Mouse (Mus musculus): ENCODE data around the gene Qpctl. TPM values are rescaled to one million over a fixed set of nuclear protein-coding genes. Genes with fewer than 3 reads are reported as not detected.
A peak's percentile ranks its signal among the peaks of the same experiment; 100 is the strongest.

Qpctl gene
- total and polyA plus RNA-seq, 3 experiments, result 2.6 to 6.2 (median 5.9) TPM

GRCm38 (mm10) chr7:19121686-19122085 lies 27.4 kb downstream of the Qpctl start:
- H3K4me1 ChIP-seq (ENCODE audit: insufficient read depth, low read depth, low read length), result peaks cover 24% of the 10 kb centered on the region
- DNase-seq (ENCODE audit: low spot score) (no peak), ATAC-seq (ENCODE audit: extremely low read depth, insufficient number of reproducible peaks, low FRiP score, poor library complexity, severe bottlenecking) (no peak)
- TF ChIP-seq GATA1 (IDR thresholded peaks at IDR 0.05; ENCODE audit: borderline replicate concordance, low read length) (no peak), CTCF (IDR thresholded peaks at IDR 0.05; ENCODE audit: low read depth, low read length) (no peak), TAL1 (conservative IDR thresholded peaks at IDR 0.05; ENCODE audit: low read depth, low read length) (no peak), POLR2AphosphoS5 (IDR thresholded peaks at IDR 0.05; ENCODE audit: insufficient replicate concordance, low read depth, low read length) (no peak), GATA2 (IDR thresholded peaks at IDR 0.05; ENCODE audit: borderline replicate concordance, low read depth, low read length) (no peak)
- no peak overlapping the region for H3K4me3 ChIP-seq (ENCODE audit: low read depth, low read length)
- H3K36me3 ChIP-seq (replicated peaks), result peaks cover 36% of the 10 kb centered on the region
- H3K9me3 ChIP-seq (replicated peaks), result peaks cover 7% of the 10 kb centered on the region
- H3K27me3 ChIP-seq (ENCODE audit: insufficient read depth, low read length), result no peaks in the 10 kb centered on the region; the same call in 1 of the 2 replicates

GRCm38 (mm10) chr7:19119631-19120429 lies 29.3 kb downstream of the Qpctl start, which contains the start of gene Fbxo46:
Gene Fbxo46, plus strand, starts transcription at chr7:19119859.
- H3K4me1 ChIP-seq (ENCODE audit: insufficient read depth, low read depth, low read length), result peaks cover 24% of the 10 kb centered on the region
- no peak for TF ChIP-seq POLR2AphosphoS5 (IDR thresholded peaks at IDR 0.05; ENCODE audit: insufficient replicate concordance, low read depth, low read length)
- TF ChIP-seq GATA1 (IDR thresholded peaks at IDR 0.05; ENCODE audit: borderline replicate concordance, low read length), result no peak
- TF ChIP-seq CTCF (IDR thresholded peaks at IDR 0.05; ENCODE audit: low read depth, low read length), result no peak
- no peak for TF ChIP-seq GATA2 (IDR thresholded peaks at IDR 0.05; ENCODE audit: borderline replicate concordance, low read depth, low read length)
- no peak for TF ChIP-seq TAL1 (conservative IDR thresholded peaks at IDR 0.05; ENCODE audit: low read depth, low read length)
- DNase-seq (ENCODE audit: low spot score), result peak; percentile 91
- peaks cover 7% of the 10 kb centered on the region for H3K9me3 ChIP-seq (replicated peaks)
- peaks cover 19% of the 10 kb centered on the region for H3K36me3 ChIP-seq (replicated peaks)
- H3K27me3 ChIP-seq (ENCODE audit: insufficient read depth, low read length), result no peaks in the 10 kb centered on the region; the same call in 1 of the 2 replicates
- H3K4me3 ChIP-seq (ENCODE audit: low read depth, low read length), result peak within 1 kb of the TSS; percentile 77
- peak; percentile 99 for ATAC-seq (ENCODE audit: extremely low read depth, insufficient number of reproducible peaks, low FRiP score, poor library complexity, severe bottlenecking)

- DNase-seq (ENCODE audit: low spot score) (no peak), ATAC-seq (ENCODE audit: extremely low read depth, insufficient number of reproducible peaks, low FRiP score, poor library complexity, severe bottlenecking) (no peak)
- TF ChIP-seq TAL1 (conservative IDR thresholded peaks at IDR 0.05; ENCODE audit: low read depth, low read length) (no peak), POLR2AphosphoS5 (IDR thresholded peaks at IDR 0.05; ENCODE audit: insufficient replicate concordance, low read depth, low read length) (no peak), GATA2 (IDR thresholded peaks at IDR 0.05; ENCODE audit: borderline replicate concordance, low read depth, low read length) (no peak), CTCF (IDR thresholded peaks at IDR 0.05; ENCODE audit: low read depth, low read length) (no peak), GATA1 (IDR thresholded peaks at IDR 0.05; ENCODE audit: borderline replicate concordance, low read length) (no peak)
Measured at GRCm38 (mm10) chr7:19119083-19119482, 30.0 kb downstream of the Qpctl start.

GRCm38 (mm10) chr7:19118028-19118771 lies 30.9 kb downstream of the Qpctl start, which contains the start of gene Gm4969:
Gene Gm4969, minus strand, starts transcription at chr7:19118368.
- H3K4me1 ChIP-seq (ENCODE audit: insufficient read depth, low read depth, low read length), result peaks cover 24% of the 10 kb centered on the region
- TF ChIP-seq GATA2 (IDR thresholded peaks at IDR 0.05; ENCODE audit: borderline replicate concordance, low read depth, low read length) (no peak), TAL1 (conservative IDR thresholded peaks at IDR 0.05; ENCODE audit: low read depth, low read length) (no peak), GATA1 (IDR thresholded peaks at IDR 0.05; ENCODE audit: borderline replicate concordance, low read length) (no peak), CTCF (IDR thresholded peaks at IDR 0.05; ENCODE audit: low read depth, low read length) (no peak), POLR2AphosphoS5 (IDR thresholded peaks at IDR 0.05; ENCODE audit: insufficient replicate concordance, low read depth, low read length) (no peak)
- DNase-seq (ENCODE audit: low spot score), result no peak
- H3K36me3 ChIP-seq (replicated peaks), result peaks cover 9% of the 10 kb centered on the region
- peak within 1 kb of the TSS; percentile 41; the same call in 1 of the 2 replicates for H3K4me3 ChIP-seq (ENCODE audit: low read depth, low read length)
- peaks cover 7% of the 10 kb centered on the region for H3K9me3 ChIP-seq (replicated peaks)
- ATAC-seq (ENCODE audit: extremely low read depth, insufficient number of reproducible peaks, low FRiP score, poor library complexity, severe bottlenecking), result no peak
- peaks cover under 1% of the 10 kb centered on the region for H3K27me3 ChIP-seq (ENCODE audit: insufficient read depth, low read length)

More at GRCm38 (mm10) chr7:19119083-19119482, 30.0 kb downstream of the Qpctl start:
- peaks cover 7% of the 10 kb centered on the region for H3K9me3 ChIP-seq (replicated peaks)
- H3K4me1 ChIP-seq (ENCODE audit: insufficient read depth, low read depth, low read length), result peaks cover 24% of the 10 kb centered on the region
- H3K4me3 ChIP-seq (ENCODE audit: low read depth, low read length), result no peak overlapping the region; the same call in 1 of the 2 replicates
- no peaks in the 10 kb centered on the region; the same call in 1 of the 2 replicates for H3K27me3 ChIP-seq (ENCODE audit: insufficient read depth, low read length)
- peaks cover 11% of the 10 kb centered on the region for H3K36me3 ChIP-seq (replicated peaks)

GRCm38 (mm10) chr7:19109565-19109964 lies 39.5 kb downstream of the Qpctl start:
- TF ChIP-seq CTCF (IDR thresholded peaks at IDR 0.05; ENCODE audit: low read depth, low read length) (no peak), POLR2AphosphoS5 (IDR thresholded peaks at IDR 0.05; ENCODE audit: insufficient replicate concordance, low read depth, low read length) (no peak), GATA2 (IDR thresholded peaks at IDR 0.05; ENCODE audit: borderline replicate concordance, low read depth, low read length) (no peak), TAL1 (conservative IDR thresholded peaks at IDR 0.05; ENCODE audit: low read depth, low read length) (no peak), GATA1 (IDR thresholded peaks at IDR 0.05; ENCODE audit: borderline replicate concordance, low read length) (no peak)
- DNase-seq (ENCODE audit: low spot score) (no peak), ATAC-seq (ENCODE audit: extremely low read depth, insufficient number of reproducible peaks, low FRiP score, poor library complexity, severe bottlenecking) (no peak)
- Histone ChIP-seq H3K9me3 (replicated peaks) (no peaks in the 10 kb centered on the region), H3K36me3 (replicated peaks) (no peaks in the 10 kb centered on the region), H3K27me3 (ENCODE audit: insufficient read depth, low read length) (peaks cover 65% of the 10 kb centered on the region), H3K4me3 (ENCODE audit: low read depth, low read length) (no peak overlapping the region), H3K4me1 (ENCODE audit: insufficient read depth, low read depth, low read length) (no peaks in the 10 kb centered on the region; the same call in 1 of the 2 replicates)
